Mouse (Mus musculus) cerebellum, adult 8-10 months (tissue): ENCODE data around the gene Rcvrn.

Experiments used
- DNase-seq: peaks from one replicate; pipeline ENCODE4 v3.0.0; 2022

Rcvrn gene

DNA sequence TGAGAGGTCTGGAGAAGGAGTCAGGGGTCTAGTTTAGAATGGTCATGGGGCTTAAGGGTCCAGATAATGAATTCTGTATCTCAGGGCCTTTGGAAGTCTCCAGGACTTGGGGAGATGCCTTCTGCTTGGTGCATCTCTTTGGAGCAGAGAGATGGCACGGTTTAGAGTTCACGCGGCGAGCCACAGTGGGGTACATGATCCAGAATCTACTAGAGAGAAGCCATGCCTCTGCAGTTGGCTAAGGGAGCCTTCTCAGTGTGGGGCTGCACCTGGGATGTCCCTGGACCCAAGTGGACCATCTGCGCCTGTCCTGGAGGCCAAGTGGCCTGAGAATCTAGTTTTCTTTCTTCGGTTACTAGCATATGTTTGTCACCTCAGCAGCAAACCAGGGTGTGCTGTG lies 25.1 kb upstream of the Rcvrn start:
- peak; percentile 96 for DNase-seq

DNA sequence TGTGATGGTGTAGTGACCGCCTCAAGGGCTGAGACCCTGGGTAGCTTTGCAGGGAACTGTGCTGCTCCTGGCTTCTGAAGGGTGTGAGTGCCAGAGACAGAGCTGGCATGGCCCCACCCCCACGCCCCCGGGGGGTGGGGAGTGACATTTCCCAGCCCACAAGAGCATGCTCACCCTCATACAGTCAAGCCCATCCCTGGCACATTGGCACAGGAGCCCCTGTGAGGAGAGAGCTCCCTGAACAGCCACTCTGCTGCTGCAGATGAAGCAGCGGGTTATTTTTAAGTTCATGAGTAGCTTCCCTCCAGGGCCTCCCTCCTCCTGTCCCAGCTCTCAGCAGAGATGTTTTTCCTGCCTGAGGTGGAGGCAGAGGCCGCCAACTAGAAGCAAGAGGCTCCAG lies 23.0 kb upstream of the Rcvrn start:
- no peak for DNase-seq

GRCm38 (mm10) chr11:67675562-67676540 lies 19.3 kb upstream of the Rcvrn start:
- peak; percentile 77 for DNase-seq

GRCm38 (mm10) chr11:67679300-67679699 lies 15.8 kb upstream of the Rcvrn start:
- DNase-seq, result no peak

GRCm38 (mm10) chr11:67679930-67680329 lies 15.2 kb upstream of the Rcvrn start:
- DNase-seq, result no peak

DNA sequence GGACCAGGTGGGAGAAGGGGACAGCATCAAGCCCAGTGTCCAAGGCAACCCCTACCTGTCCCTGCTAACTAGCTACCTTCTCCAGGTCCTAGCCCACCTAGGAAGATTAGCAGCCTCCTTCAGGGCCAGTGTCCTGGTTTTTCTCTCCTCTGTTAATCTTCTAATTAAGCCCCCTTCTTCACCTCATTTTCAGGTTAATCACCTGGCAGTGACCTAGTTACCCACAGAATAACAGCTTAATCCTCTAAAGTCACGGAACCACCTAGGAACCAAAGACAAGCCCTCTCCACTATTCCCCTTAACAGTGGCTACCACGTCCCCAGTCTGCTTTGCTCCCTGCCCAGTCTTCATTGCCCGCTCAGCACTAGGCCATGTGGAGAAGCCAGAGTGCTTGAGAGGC lies 13.3 kb upstream of the Rcvrn start:
- DNase-seq, result no peak

DNA sequence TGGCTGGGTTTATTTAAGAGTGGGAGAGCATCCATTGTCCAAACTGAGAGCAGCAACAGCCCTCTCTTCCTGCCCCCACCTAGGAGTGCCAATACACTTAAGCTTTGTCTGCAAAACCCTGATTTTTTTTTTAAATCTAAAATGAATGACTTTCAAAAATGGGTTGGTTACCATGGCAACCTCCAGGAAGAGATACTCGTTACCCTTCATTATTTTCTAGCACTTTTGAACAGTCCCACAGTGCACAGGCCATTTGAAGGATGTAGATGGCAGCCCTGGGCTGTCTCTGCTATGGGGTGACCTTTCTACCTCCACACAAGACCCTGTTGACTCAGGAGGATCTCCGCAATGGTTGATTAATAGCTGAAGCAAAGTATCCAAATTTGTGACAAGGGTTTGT lies 9.0 kb upstream of the Rcvrn start:
- DNase-seq, result no peak

DNA sequence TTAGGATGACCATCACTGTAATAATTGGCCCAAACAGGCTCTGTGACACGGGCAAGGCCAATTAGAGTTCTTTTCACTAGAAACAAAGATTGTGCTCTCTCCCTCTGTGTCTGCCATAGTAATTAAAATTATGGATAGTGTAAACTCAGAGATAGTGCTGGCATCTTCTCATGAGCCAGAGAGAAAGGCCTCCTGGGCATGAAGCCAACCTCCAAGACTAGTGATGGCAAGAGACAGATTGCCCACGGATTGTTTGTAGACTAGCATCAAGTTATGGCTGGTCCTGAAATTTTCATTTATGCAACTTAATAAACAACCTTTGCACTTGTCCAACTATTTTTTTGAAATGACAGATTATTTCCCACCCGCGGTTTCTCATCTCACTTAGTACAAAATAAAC lies 17.9 kb downstream of the Rcvrn start:
- no peak for DNase-seq

DNA sequence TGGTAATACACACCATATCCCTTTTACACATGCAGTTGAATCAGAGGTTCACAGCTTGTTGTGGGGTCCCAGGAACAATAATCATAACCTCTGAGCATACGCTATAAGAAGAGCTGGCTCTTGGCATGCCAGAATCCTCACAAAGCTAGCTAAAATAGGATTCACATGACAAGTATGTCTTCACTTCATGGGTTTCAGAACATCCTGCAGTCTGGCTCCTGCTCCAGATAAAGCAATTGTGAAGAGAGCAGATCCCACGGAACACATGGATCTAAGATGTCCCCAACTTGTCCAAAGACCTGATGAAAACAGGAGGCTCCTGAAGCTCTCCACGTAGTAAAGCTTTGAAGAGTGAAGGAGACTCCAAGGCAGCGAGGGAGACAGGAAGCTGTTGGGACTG lies 20.3 kb downstream of the Rcvrn start:
- DNase-seq, result no peak

- DNase-seq, result no peak
These were observed 26.4 kb downstream of the Rcvrn start for GRCm38 (mm10) chr11:67721485-67721884.

- DNase-seq, result no peak
These were observed 27.5 kb downstream of the Rcvrn start for GRCm38 (mm10) chr11:67722399-67723156.

DNA sequence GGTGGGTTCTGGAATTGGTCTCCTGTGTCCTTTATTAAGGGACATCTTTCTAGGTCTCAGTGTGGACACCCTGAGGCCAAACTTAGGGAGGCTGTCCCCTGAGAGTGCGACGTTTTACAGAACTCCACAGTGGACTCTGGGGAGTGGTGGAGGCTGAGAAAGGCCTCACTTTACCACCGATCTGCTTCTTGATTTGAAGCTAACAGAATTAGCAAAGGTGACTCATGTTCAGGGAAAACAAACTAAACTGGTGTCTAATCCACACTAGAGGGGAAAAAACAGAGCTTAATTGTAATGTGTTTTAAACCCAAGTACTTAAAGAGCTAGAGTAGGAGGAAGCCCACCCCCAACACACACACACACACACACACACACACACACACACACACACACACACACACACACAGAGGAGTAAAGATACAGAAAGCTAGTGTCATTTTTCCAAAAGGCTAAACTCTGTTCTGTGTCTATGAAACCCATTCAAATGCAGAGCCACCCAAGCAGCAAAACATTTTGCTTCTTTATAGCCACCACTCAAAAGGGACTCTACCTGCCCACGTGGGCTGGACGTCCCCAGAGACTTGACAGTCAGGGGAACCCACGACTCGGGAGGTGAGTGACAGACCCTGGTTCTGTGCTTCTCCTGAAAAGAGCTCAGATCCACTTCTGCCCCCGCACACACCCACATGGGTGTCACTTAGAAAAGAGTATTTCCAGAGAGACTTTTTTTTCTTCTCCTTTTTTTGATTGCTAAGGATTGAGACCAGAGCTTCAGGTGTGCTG lies 28.3 kb downstream of the Rcvrn start:
- no peak for DNase-seq

- no peak for DNase-seq
These were observed 32.0 kb downstream of the Rcvrn start for GRCm38 (mm10) chr11:67727095-67727494.

- no peak for DNase-seq
These were observed 33.6 kb downstream of the Rcvrn start for GRCm38 (mm10) chr11:67728726-67729125.

- DNase-seq, result no peak
These were observed 35.9 kb downstream of the Rcvrn start for GRCm38 (mm10) chr11:67731056-67731455.

GRCm38 (mm10) chr11:67733726-67734125 lies 38.6 kb downstream of the Rcvrn start:
- no peak for DNase-seq

DNA sequence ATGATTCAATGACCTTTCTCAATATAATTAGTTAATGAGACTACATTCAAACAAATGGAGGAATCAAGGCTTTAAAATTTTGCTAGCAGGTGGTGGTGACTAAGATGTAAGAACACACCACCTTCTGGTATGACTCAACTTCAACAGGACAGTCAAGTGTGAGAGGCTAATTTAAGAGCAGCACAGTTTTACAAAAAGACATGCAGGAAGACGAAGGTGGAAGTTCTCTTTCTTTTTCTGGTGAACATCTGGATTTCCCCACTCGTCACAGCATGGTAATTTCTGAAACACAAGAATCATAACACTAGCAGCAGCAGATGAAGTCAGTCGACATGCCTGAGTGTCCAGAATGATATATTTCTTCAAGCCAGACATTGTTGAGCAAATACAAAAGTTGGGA lies 39.5 kb downstream of the Rcvrn start:
- no peak for DNase-seq

DNA sequence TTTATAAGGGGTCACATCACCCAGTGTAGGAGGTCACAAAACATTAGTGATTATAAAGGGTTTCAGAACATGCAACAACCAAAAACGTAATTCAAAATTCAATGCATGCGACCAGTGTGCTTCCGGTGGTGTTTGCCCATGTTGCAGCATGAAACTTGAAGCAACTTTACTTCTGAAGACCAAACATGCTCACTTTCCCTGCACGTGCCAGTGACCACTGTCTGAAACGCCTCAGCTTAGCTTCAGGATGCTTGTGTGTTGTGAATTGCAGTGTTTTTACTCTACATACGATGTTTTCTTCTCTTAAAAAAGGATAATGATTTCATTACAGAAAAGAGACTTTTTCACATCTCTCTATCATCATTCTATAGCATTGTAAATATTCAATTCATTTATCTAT lies 43.2 kb downstream of the Rcvrn start:
- no peak for DNase-seq

GRCm38 (mm10) chr11:67738846-67739490 lies 43.8 kb downstream of the Rcvrn start:
- DNase-seq, result no peak

DNA sequence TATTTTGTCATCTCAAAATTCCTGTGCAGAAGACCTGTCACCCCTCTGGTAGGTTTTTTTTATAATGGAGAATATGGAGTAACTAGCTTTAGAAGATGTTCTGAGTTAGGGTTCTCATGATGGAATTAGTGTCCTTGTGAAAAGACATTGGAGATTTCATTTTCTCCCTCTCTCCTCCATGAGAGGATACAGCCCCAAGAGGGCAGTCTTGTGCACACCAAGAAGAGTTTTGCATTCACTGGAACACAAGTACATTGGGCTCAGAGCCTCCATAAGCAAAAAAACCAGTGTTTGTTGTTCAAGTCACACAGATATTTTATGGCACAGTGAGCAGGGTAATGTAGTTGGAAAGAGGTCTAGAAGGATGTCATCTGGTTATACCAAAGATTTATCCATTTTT lies 46.4 kb downstream of the Rcvrn start:
- DNase-seq, result no peak
